In the genomic region with DNA sequence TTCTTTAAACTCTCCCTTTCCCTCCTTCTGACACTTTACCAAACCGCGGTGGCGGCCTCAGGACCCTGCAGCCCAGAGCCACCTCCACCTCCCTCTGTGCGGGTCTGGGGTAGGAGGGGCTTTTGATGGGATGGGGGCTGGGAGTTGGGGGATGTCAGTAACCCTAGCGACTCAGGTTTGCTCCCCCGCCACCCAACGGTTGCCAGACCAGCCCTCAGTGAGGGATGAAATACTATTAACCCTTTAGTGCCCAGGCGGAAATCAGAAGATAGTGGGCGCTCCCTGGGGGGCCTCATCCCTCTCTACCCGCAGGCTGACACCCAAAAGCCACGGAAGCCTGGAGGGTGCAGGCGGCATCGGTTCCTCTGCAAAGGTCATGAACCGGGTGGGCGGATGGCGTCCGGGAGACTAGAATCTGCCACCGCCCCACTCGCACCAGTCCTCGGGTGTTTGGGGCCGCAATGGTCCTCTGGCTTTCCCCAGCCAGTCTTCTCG, we compare ENCODE assay signal across 8 mouse cellular contexts. TPM values are rescaled to one million over a fixed set of nuclear protein-coding genes. Genes with fewer than 3 reads are reported as not detected.
DNase-seq lines count a peak whose midpoint lies in the region; ATAC-seq and TF ChIP-seq lines count a peak whose summit lies in the region.

No protein-coding gene starts in this region.

- ATAC-seq in heart, embryonic 13.5 days (ENCODE audit: extremely low read depth, insufficient number of reproducible peaks, low FRiP score, low TSS enrichment), result peak; percentile 5; the same call in 1 of the 2 replicates
- peak; percentile 27; the same call in 1 of the 2 replicates for ATAC-seq in heart, postnatal 0 days (ENCODE audit: insufficient read depth, low read depth)
- peak; percentile 93 for ATAC-seq in neural tube, embryonic 12.5 days (ENCODE audit: low FRiP score, low read depth)
- ATAC-seq in erythroid progenitor cell, adult 5-6 weeks (replicated peaks; ENCODE audit: low FRiP score, poor library complexity, severe bottlenecking), result no peak

- WGBS in heart, embryonic 13.5 days, result under 1% methylated on average over 22 of the region's 22 CpGs
- under 1% methylated on average over 22 of the region's 22 CpGs for WGBS in heart, postnatal 0 days
- WGBS in neural tube, embryonic 12.5 days, result under 1% methylated on average over 22 of the region's 22 CpGs

- peak overlapping the region; percentile 80 for H3K4me3 ChIP-seq in heart, embryonic 13.5 days
- peak overlapping the region; percentile 97 for H3K4me3 ChIP-seq in E14TG2a.4 (replicated peaks; ENCODE audit: low read length)
- H3K4me3 ChIP-seq in brown adipose tissue, adult 24 weeks (ENCODE audit: insufficient read depth, low read depth, low read length), result peak overlapping the region; percentile 65
- peak overlapping the region; percentile 62 for H3K4me3 ChIP-seq in heart, postnatal 0 days (ENCODE audit: low read depth, low read length)
- H3K4me3 ChIP-seq in neural tube, embryonic 12.5 days, result peak overlapping the region; percentile 59

- TF ChIP-seq EP300 in heart, postnatal 0 days (IDR thresholded peaks at IDR 0.05; ENCODE audit: low read depth), result no peak

- peak overlapping the region; percentile 61 for H3K27ac ChIP-seq in heart, embryonic 13.5 days (replicated peaks)
- no peak overlapping the region for H3K27ac ChIP-seq in brown adipose tissue, adult 24 weeks (replicated peaks; ENCODE audit: low read depth, low read length)
- no peak overlapping the region for H3K27ac ChIP-seq in heart, postnatal 0 days (ENCODE audit: low read depth)
- 0 out of 2 replicates have a peak overlapping the region, but pooled peaks have one; percentile 15 for H3K27ac ChIP-seq in neural tube, embryonic 12.5 days

- no peaks in the 10 kb centered on the region; the same call in 1 of the 2 replicates for H3K27me3 ChIP-seq in heart, embryonic 13.5 days (replicated peaks)
- H3K27me3 ChIP-seq in E14TG2a.4 (ENCODE audit: insufficient read depth, low read length), result peaks cover 17% of the 10 kb centered on the region
- no peaks in the 10 kb centered on the region for H3K27me3 ChIP-seq in heart, postnatal 0 days (ENCODE audit: control insufficient read depth, insufficient read depth, low read length)
- H3K27me3 ChIP-seq in neural tube, embryonic 12.5 days (replicated peaks), result peaks cover 4% of the 10 kb centered on the region; the same call in 1 of the 2 replicates

- TF ChIP-seq CTCF in E14TG2a.4 (conservative IDR thresholded peaks at IDR 0.05; ENCODE audit: low read length), result no peak
- TF ChIP-seq CTCF in heart, postnatal 0 days (IDR thresholded peaks at IDR 0.05; ENCODE audit: low read depth), result no peak

- DNase-seq in heart, postnatal 14 days, result no peak
- DNase-seq in heart, postnatal 0 days (ENCODE audit: low spot score), result no peak
- DNase-seq in liver, result peak; percentile 35

- no peaks in the 10 kb centered on the region for H3K36me3 ChIP-seq in heart, embryonic 13.5 days
- H3K36me3 ChIP-seq in E14TG2a.4 (ENCODE audit: insufficient read depth, low read length), result no peaks in the 10 kb centered on the region
- no peaks in the 10 kb centered on the region for H3K36me3 ChIP-seq in heart, postnatal 0 days (replicated peaks; ENCODE audit: control insufficient read depth, insufficient read depth, low read length)
- H3K36me3 ChIP-seq in neural tube, embryonic 12.5 days, result no peaks in the 10 kb centered on the region

- intact Hi-C loops in heart, postnatal 14 days (cut with DNase I), result loop anchor here (2.0 to 5.0 kb wide), 4 partner anchors 557 to 1059 kb away; no protein-coding TSS in a partner anchor

- H3K4me1 ChIP-seq in heart, embryonic 13.5 days, result peaks cover 14% of the 10 kb centered on the region
- H3K4me1 ChIP-seq in E14TG2a.4 (replicated peaks; ENCODE audit: low read depth, low read length), result peaks cover 21% of the 10 kb centered on the region
- H3K4me1 ChIP-seq in brown adipose tissue, adult 24 weeks (ENCODE audit: control insufficient read depth, insufficient read depth, insufficient read length, low read length), result no peaks in the 10 kb centered on the region
- H3K4me1 ChIP-seq in heart, postnatal 0 days (ENCODE audit: control insufficient read depth, insufficient read depth), result no peaks in the 10 kb centered on the region
- peaks cover 7% of the 10 kb centered on the region for H3K4me1 ChIP-seq in neural tube, embryonic 12.5 days

- H3K4me2 ChIP-seq in heart, embryonic 13.5 days, result peak overlapping the region; percentile 91
- H3K4me2 ChIP-seq in heart, postnatal 0 days (ENCODE audit: low read depth, low read length), result peak overlapping the region; percentile 71
- peak overlapping the region; percentile 81 for H3K4me2 ChIP-seq in neural tube, embryonic 12.5 days (replicated peaks)

- peak overlapping the region; percentile 83 for H3K9ac ChIP-seq in heart, embryonic 13.5 days
- H3K9ac ChIP-seq in heart, postnatal 0 days (replicated peaks; ENCODE audit: low read depth, low read length), result peak overlapping the region; percentile 47
- peak overlapping the region; percentile 62 for H3K9ac ChIP-seq in neural tube, embryonic 12.5 days

- H3K9me3 ChIP-seq in heart, embryonic 13.5 days, result no peaks in the 10 kb centered on the region
- no peaks in the 10 kb centered on the region for H3K9me3 ChIP-seq in E14TG2a.4 (ENCODE audit: low read length)
- H3K9me3 ChIP-seq in heart, postnatal 0 days (replicated peaks; ENCODE audit: control insufficient read depth, low read length), result no peaks in the 10 kb centered on the region
- no peaks in the 10 kb centered on the region for H3K9me3 ChIP-seq in neural tube, embryonic 12.5 days

RNA-seq across cellular contexts. Expression of a gene that starts 0.4 kb away (rescaled TPM):
- polyA plus RNA-seq in heart, embryonic 13.5 days (2015; fragmentation: Nextera tagmentation; extraction: Ambion mirVana), result 19.3 and 20.3 TPM in 2 replicates
- 10 to 100 TPM; 24.3 to 26.4 TPM for total RNA-seq in heart, postnatal 14 days (2021)
- 12.0 and 19.9 TPM in 2 replicates for polyA plus RNA-seq in brown adipose tissue, adult 24 weeks (2012; ENCODE audit: insufficient read depth, insufficient read length, missing spikeins)
- total RNA-seq in heart, postnatal 0 days (2014; rRNA removed; ENCODE audit: low replicate concordance), result 4.2 and 5.6 TPM in 2 replicates
- polyA plus RNA-seq in heart, postnatal 0 days (2015; fragmentation: Nextera tagmentation; extraction: Ambion mirVana), result 6.1 and 7.4 TPM in 2 replicates
- 21.6 and 22.4 TPM in 2 replicates for polyA plus RNA-seq in neural tube, embryonic 12.5 days (2016; fragmentation: Nextera tagmentation; extraction: Ambion mirVana)
- 0.36 and 3.8 TPM in 2 replicates for total RNA-seq in erythroid progenitor cell, adult 5-6 weeks (2015; ENCODE audit: low replicate concordance)
- total RNA-seq in erythroid progenitor cell, adult 5-6 weeks (2017; ENCODE audit: low replicate concordance), result 4.4 and 6.4 TPM in 2 replicates

Comparison
In these comparisons a context has a peak if more than half of its experiments do, and no peak if none do; other contexts are left out.
1. H3K27ac ChIP-seq: peak in heart, embryonic 13.5 days (single experiment) and neural tube, embryonic 12.5 days (single experiment); none in brown adipose tissue, adult 24 weeks (single experiment) and heart, postnatal 0 days (single experiment).
2. Peak in every context shown above with its lines, with median percentiles within 50 percentile points of each other: H3K4me2 ChIP-seq, H3K4me3 ChIP-seq and H3K9ac ChIP-seq.